Mouse (Mus musculus) frontal cortex, adult 2 months (tissue): ENCODE measurements at regions not wholly inside any gene's neighbourhood (a gene's known extent, or its start where the extent isn't known, plus 50 kb on each side); places are given as distances from the start of the nearest gene placed in this dataset.

Source experiments
- DNase-seq, 2 experiments: peaks; one replicate each; pipeline ENCODE4 v3.0.0; 2022; ENCODE audit warnings: low spot score in 1 of 2; ENCODE audit errors: extremely low spot score in 1 of 2

DNA sequence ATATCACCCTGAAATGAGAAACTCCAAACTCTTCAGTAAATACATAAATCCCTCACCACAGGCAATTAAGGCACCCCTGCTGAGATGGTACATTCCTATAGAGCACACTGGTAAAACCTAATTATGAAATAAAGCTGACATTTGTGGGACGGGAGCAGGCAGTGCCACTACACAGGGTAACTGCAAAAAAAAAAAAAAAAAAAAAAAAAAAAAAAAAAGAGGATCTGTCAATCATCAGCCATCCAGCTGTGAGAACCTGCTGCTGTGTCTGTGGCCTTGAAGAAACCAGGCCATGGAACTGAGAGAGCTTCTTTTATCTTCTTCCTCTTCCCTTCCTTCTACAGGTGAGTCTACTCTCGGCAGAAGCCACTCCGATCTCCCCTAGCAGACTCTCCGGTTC is 78.6 kb upstream of the Sfrp2 start:
- no peak for DNase-seq

DNA sequence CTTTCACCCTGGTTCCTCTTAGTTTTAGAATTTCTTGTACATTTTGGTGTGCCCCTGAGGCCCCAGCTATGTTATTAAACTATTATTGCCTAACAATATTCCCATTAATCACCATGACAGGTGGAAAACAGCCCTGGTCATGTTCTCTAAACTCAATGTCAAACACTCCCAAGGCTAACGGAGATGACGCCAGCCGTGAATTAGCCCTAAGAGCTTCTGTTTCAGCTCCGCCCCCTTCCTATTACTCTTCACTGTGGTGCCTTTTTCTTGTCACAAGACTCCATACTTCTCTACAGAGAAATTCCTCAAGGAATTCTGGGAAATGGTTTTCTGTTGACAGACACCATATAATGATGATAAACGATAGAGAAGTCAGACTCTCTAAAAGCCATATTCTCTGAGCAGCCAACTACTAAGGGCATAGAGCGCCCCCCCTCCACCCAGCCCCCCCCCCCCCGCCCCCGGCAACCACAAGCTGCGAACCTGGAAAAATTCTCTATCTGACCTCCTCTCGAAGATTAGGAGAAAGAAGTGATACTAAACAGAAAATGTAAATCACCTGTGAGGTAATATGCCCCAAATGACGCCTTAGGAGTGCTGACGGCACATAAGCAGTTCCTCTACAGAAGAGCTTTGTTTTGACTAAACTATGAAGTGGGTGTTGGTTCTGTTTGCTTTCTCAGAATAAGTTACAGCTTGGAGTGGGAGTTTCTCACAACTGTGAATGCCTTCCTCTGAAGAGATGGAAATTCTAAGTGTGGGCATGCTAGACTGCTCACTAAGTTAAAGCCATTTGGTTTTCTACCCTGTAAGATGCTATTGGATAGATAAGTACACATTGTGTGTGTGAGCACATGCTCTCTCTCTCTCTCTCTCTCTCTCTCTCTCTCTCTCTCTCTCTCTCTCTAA is 76.8 kb upstream of the Sfrp2 start:
- DNase-seq, result peak in 1 of 2 experiments; percentile 57

DNA sequence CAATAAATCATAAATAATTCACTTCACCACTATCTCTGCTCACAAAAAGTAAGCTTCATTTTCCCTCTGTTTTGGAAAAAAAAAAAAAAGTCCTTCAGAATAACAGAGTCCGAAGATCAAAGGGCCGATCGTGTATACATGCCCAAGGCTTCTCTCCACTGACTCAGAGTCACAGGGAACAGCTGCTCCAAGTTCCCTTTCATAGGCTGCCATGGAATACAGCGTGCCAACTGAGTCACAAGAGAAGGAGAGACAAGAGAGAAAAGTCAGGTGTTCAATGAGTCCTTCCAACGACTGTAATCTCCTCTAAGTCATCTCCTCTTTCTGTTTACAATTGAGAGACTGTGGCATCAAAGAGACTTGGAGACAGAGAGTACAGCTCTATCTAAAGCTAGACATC is 71.6 kb upstream of the Sfrp2 start:
- DNase-seq, result no peak

DNA sequence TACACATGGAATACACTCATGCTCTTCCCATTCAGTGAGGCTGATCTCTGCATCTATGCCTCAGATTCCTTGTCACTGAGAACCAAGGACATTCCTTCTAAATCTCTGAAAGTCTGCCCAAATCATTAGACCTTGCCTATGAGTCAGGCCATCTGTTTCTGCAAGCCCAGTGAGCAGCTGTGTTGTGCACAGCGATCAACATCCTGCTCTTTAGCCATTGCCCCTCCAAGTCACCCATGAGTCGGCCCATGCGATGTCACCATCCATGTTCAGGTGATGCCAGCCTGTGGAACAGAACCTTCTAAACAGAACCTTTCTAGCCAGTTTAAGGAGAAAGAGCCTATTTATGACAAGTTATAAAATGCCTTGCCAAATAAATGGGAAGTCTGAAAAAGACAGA is 66.4 kb upstream of the Sfrp2 start:
- no peak for DNase-seq

DNA sequence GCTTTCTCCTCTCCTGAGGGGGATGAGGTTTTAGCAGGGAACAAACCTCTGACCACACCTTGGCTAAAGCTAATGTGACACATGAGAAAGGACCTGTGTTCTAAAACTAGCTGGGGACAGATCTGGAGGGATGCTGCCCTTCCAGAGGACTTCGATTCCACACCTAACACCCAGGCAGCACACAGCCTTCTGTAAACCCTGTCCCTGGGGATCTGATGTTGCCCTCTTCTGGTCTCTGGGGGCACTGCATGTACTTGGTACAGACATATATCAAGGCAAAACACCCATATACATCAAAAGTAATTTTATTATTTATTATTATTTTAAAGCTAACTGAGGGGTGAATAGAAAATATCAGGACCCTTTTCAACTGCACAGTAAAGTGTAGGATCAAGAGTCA is 65.0 kb upstream of the Sfrp2 start:
- DNase-seq, result peak in 1 of 2 experiments; percentile 38

DNA sequence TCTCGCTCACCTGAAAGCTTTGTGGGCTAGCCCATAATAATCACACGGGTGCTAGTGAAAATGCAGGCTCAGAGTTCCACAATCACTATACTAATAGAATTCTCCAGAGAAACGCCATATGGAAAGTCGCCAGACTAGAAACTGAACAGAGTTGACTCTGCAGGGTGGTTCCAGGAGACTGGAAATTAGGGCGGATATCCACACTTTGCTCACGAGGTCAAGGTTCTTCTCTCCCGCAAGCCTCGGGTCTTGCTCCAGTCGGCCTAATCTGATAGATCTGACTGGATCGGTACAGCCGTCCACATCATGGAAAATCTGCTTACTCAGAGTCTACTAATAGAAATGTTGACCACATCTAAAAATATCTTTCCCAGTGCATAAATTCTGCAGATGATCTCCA is 61.6 kb upstream of the Sfrp2 start:
- DNase-seq, result no peak

DNA sequence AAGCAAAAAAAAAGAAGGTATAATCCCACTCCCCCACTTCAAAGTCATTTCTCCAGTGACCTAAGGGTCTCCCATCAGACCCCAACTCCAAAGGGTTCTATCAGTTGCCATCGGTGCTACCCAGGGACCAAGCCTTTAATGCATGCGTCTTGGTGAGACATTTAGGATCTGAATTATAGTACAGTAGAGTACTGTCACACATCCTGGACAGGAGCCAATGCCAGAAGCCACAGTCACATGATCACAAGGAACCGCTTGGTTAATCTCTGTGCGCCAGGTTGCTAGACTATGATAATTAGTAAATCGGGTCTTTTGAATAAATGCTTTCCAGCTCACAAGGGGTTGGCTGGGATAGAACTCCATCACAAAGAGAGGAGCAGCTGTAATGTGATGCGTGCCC is 60.9 kb upstream of the Sfrp2 start:
- no peak for DNase-seq

DNA sequence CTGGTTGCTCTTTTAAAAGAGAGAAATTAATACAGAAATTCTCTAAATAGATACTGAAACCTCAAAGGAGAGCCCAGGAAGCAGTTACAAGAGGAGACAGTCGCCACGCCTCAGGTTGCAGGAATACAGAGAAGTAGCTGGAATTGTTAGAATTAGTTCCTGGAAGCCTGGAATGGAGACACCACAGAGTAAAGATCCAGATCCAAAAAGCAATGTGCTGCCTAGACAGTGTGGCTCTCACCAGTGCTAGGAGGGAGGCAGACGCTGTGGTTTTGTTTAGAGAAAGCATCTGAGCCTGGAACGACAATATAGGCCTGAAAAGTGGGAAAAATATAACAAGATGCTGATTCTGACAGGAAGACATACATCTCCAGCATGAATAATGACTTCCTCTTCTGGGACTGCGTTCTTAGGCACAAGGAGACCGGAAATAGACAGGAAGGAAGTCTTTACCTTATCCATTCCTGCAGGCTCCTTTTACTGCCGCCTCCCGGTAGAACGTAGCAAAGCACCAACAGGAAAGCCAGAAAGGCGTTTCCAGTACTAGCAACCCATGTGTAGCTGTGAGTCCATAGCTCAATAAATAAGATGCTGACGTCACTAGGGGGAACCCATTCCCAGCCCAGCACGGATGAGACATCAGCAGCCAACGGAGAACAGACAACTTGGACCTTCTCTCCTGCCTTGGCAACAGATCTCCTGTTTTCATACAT is 59.4 kb upstream of the Sfrp2 start:
- DNase-seq, result no peak

DNA sequence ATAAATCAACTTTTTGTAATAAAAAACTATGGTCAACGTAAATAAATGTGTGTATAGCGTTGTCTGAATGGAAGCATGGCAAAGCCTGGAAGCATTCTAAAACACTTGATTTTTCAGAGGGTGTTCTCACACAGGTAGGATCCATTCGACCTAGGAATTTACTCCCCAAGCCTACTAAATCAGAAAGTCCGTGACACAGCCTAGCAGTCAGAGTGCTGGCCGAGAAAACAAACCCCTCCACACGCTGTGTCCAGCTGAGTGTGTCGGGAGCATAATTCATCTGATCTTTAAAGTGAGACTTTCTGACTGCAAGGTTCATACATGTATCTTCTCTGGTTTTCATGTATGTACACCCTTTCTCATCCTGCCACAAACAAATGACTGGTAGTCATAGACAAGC is 58.8 kb upstream of the Sfrp2 start:
- no peak for DNase-seq

DNA sequence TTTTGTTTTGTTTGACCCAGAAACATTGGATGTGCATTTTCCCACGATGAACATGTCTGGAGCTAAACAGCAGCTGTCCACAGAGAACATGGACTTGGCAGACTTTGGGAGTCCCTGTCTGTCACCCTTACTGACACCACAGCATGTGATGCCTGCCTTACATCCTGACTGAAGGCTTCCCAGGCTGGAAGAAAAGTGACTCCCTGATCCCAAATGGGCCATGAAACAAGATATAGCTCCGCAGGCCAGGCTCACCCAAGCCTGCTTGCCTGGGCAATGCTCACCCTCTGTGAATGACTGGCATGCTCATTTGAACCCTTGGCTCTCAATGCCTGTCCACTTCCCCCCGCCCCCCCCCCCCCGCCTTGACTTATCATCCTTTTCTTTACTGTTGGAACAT is 57.1 kb upstream of the Sfrp2 start:
- DNase-seq, result no peak

DNA sequence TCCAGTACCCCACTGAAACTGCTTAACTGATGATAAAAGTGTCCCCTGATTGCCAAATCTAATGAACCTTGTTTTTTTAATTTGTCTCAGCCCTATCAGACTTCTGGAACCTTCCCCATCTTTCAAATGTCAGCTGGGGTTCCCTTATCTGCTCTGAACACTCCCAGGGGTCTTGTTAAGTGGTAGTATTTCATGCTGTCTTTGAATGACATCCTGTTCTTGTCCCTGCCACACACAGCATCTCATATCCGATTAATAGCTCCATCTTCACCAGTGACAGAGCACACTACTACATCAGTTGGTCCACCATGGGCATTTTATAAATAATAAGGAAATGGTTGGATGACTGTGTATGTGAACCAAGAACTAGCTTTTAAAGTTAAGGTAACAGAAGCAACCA is 56.6 kb upstream of the Sfrp2 start:
- no peak for DNase-seq

DNA sequence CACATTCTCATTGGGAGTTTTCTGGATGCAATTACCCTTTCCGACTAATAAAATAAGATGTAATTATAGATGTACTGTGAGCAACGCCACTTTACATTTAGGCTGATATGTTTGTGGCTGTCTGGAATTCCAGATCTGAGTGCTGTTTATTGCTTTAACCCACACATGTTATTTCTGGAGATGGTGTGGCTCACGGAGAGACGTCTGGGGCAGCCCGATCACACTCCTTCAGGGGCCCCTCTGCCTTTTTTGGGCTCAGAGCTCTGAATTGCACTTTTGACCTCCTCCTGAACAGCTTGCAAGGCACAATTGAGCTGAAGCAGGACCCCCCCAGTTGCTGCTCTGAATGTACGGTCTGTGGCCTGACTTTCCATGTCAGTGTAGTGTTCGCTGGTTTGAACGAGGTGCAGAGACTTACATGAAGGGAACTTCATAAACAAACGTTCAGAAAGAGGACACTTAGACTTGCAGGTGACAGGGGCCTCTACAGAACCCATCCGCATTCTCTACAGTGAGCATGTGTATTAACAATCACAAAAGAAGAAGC is 55.1 kb upstream of the Sfrp2 start:
- no peak for DNase-seq

DNA sequence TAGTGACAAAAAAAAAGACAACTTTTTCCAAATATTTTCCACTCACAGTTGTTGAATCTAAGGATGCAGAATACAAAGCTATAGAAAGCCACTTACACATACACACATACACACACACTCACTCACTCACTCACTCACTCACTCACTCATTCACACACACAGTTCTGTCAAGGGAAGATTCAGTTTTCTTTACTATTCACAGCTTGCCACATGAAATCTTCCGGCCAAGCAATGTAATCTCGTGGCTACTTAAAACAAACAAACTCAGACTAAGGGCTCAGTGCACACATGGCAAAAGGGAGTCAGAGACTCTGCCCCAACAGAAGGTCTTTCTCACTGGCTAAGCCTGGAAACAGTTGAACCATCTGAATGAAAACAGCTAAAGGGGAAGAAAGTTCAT is 53.8 kb upstream of the Sfrp2 start:
- DNase-seq, result no peak

DNA sequence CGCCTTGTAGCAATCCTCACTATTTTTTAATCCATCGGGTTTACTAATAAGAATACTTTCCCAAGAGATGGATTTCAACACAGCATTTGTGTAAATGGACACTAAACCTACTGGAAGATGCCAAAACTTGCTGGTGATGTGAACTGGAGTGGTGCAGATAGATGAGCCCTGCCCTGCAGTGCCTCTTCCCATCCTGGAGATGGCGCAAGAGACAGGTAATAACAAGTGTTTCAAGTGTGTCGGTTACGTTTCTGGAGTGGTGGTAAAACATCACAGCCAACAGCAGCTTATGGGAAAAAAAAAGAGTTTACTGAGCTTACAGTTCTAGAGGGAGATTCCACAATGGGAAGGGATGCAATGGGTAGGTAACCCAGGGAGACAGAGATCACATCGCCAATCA is 51.5 kb upstream of the Sfrp2 start:
- DNase-seq, result no peak
